Mouse (Mus musculus): ENCODE measurements around the gene Dck. TPM values are rescaled to one million over a fixed set of nuclear protein-coding genes. Genes with fewer than 3 reads are reported as not detected.
A peak's percentile ranks its signal among the peaks of the same experiment; 100 is the strongest.

The Dck gene
- polyA plus RNA-seq, 1 experiment from 2014 or later: 95.8 TPM

DNA sequence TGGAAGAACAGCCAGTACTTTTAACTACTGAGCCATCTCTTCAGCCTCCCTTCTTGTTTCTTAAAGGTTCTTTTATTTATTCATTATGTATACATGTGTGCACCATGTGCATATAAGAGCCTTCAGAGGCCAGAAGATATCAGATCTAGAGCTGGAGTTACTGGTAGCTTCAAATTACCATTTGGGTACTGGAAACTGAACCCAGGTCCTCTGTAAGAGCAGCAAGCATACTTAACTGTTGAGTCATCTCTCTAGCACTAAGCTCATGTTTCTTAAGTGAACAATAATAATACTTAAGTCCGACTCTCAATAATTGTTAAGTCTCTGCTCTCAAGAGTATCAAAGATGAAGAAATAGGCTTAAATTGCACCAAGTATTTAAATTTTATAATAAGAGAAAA is 17.0 kb upstream of the Dck start:
- no peak overlapping the region for H3K27ac ChIP-seq
- no peaks in the 10 kb centered on the region for H3K9me3 ChIP-seq (replicated peaks)
- no peak overlapping the region for H3K9ac ChIP-seq
- H3K4me1 ChIP-seq (replicated peaks): no peaks in the 10 kb centered on the region
- peaks cover 42% of the 10 kb centered on the region for H3K36me3 ChIP-seq
- no peak overlapping the region for H3K4me2 ChIP-seq
- ATAC-seq (ENCODE audit: low read depth) (no peak), DNase-seq (no peak)
- 83% methylated on average over 1 of the region's 1 CpGs for WGBS (ENCODE audit: insufficient replicate concordance)
- no peak overlapping the region for H3K4me3 ChIP-seq (replicated peaks)
- no peaks in the 10 kb centered on the region for H3K27me3 ChIP-seq

DNA sequence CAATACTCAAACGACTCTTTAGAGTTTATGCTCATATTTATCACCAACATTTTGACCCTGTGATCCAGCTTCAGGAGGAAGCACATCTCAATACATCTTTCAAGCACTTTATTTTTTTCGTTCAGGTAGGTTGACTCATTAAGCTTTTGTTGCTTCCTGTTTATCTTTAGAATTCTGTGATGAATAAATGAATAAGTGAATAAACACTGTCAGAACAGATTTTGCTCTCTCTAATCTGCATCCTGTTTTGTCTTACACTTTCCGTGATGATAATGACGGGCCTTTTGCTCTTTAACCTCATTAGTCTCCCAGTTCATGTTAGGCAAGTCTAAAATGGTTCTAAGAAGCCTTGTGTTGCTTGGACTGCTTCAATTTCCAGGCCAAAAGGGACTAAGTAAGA is 11.6 kb upstream of the Dck start:
- Histone ChIP-seq H3K27me3 (no peaks in the 10 kb centered on the region), H3K4me3 (replicated peaks) (no peak overlapping the region), H3K4me2 (no peak overlapping the region), H3K9ac (no peak overlapping the region), H3K36me3 (peaks cover 50% of the 10 kb centered on the region), H3K4me1 (replicated peaks) (no peaks in the 10 kb centered on the region), H3K27ac (no peak overlapping the region), H3K9me3 (replicated peaks) (no peaks in the 10 kb centered on the region)
- 81% methylated on average over 4 of the region's 4 CpGs for WGBS (ENCODE audit: insufficient replicate concordance)
- DNase-seq: no peak
- ATAC-seq (ENCODE audit: low read depth): no peak

DNA sequence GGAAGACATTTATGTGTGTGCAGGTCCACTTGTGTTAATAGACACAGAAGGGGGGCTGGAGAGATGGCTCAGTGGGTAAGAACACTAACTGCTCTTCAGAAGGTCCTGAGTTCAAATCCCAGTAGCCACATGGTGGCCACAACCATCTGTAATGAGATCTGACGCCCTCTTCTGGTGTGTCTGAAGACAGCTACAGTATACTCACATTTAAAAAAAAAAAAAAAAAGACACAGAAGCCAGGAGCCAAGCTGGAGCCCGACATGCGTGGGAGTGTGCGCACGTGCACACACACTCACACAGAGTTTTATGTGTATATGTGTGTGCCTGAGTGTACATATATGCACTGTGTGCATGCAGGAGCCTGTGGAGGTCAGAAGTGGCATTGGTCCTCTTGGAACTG is 2.2 kb upstream of the Dck start:
- no peaks in the 10 kb centered on the region for H3K9me3 ChIP-seq (replicated peaks)
- 77% methylated on average over 5 of the region's 5 CpGs for WGBS (ENCODE audit: insufficient replicate concordance)
- H3K4me1 ChIP-seq (replicated peaks): peaks cover 30% of the 10 kb centered on the region
- H3K27ac ChIP-seq: no peak overlapping the region
- H3K4me2 ChIP-seq: no peak overlapping the region
- ATAC-seq (ENCODE audit: low read depth) (no peak), DNase-seq (no peak)
- H3K27me3 ChIP-seq: no peaks in the 10 kb centered on the region
- peaks cover 19% of the 10 kb centered on the region; the same call in 1 of the 2 replicates for H3K36me3 ChIP-seq
- no peak overlapping the region for H3K4me3 ChIP-seq (replicated peaks)
- no peak overlapping the region for H3K9ac ChIP-seq

DNA sequence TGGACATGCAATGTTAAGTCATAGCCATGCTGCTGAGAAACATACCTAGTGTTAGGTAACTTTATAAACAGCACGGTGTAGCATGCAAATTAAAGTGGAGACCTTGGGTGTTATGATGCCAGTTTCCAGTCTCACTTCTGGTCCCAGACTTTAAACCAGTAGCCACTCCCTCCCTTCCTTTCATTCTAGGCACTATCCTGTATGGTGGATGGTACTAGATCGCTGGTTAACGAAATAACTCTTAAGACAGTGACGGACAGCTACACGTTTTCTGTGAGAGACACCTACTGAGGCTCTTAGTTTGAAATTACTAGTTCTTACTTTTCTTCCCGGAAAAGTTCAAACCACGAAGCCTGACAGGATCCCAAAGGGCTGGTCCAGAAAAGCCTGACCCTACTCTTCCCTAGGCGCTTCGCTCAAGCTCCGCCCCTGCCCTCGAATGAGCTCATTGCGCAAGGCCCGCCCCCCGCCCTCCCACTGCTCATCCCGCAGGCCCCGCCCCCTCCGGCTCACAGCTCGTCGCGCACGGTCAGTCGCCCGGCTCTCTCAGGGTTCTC is 288 bp upstream of the Dck start:
- peak overlapping the region; percentile 65 for H3K4me2 ChIP-seq
- H3K4me1 ChIP-seq (replicated peaks): peaks cover 47% of the 10 kb centered on the region
- H3K4me3 ChIP-seq (replicated peaks): peak overlapping the region; percentile 91
- H3K27ac ChIP-seq: peak overlapping the region; percentile 76
- ATAC-seq (ENCODE audit: low read depth) (peak; percentile 49), DNase-seq (no peak)
- peak overlapping the region; percentile 65 for H3K9ac ChIP-seq
- H3K9me3 ChIP-seq (replicated peaks): no peaks in the 10 kb centered on the region
- peaks cover 27% of the 10 kb centered on the region for H3K36me3 ChIP-seq
- H3K27me3 ChIP-seq: no peaks in the 10 kb centered on the region
- under 1% methylated on average over 23 of the region's 23 CpGs for WGBS (ENCODE audit: insufficient replicate concordance)

DNA sequence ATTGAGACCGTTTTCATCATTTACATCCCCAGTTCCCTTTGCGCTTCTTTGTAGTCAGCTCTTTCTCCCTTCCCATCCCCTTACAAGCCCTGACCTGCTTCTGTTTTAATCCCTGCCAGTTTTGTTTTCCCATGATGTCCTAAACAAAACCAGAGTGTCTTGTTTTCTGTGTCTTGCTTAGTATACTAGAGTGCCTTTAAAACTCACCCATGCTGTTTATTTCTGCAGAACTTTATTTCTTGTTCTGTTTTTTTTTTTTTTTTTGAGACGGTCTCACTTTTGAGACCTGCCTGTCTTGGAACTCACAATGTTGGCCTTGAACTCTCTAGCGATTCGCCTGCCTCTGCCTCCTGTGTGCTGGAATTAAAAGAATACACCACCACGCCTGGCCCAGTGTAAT is 791 bp downstream of the Dck start:
- 8% methylated on average over 6 of the region's 6 CpGs for WGBS (ENCODE audit: insufficient replicate concordance)
- Histone ChIP-seq H3K4me3 (replicated peaks) (peak overlapping the region; percentile 91), H3K4me1 (replicated peaks) (peaks cover 49% of the 10 kb centered on the region), H3K27me3 (no peaks in the 10 kb centered on the region), H3K9me3 (replicated peaks) (no peaks in the 10 kb centered on the region), H3K27ac (peak overlapping the region; percentile 96), H3K36me3 (peaks cover 37% of the 10 kb centered on the region), H3K4me2 (peak overlapping the region; percentile 86), H3K9ac (peak overlapping the region; percentile 94)
- ATAC-seq (ENCODE audit: low read depth) (no peak), DNase-seq (no peak)

DNA sequence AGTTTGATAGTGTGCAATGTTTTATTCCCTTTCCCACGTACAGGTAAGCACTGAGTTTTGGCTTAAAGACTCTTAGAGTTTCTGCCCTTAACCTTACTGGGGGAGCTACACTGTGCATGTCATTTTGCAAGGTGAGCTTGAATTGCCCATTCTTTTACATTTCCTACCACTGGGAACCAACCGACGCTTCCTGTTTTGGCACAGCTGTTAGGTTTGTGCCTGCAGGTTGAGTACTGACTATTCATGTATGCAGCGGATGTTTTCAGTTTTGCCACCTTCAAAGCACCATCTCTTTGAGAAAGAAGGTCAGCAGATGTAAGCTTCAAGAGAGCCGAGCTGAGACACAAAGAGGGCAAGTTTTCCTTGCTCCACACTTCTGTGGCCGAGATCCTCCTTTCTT is 1.3 kb downstream of the Dck start:
- ATAC-seq (ENCODE audit: low read depth) (no peak), DNase-seq (no peak)
- peaks cover 49% of the 10 kb centered on the region for H3K4me1 ChIP-seq (replicated peaks)
- peak overlapping the region; percentile 94 for H3K9ac ChIP-seq
- peak overlapping the region; percentile 86 for H3K4me2 ChIP-seq
- peaks cover 42% of the 10 kb centered on the region for H3K36me3 ChIP-seq
- H3K27ac ChIP-seq: peak overlapping the region; percentile 96
- H3K9me3 ChIP-seq (replicated peaks): no peaks in the 10 kb centered on the region
- 35% methylated on average over 6 of the region's 6 CpGs for WGBS (ENCODE audit: insufficient replicate concordance)
- H3K4me3 ChIP-seq (replicated peaks): peak overlapping the region; percentile 91
- no peaks in the 10 kb centered on the region for H3K27me3 ChIP-seq

DNA sequence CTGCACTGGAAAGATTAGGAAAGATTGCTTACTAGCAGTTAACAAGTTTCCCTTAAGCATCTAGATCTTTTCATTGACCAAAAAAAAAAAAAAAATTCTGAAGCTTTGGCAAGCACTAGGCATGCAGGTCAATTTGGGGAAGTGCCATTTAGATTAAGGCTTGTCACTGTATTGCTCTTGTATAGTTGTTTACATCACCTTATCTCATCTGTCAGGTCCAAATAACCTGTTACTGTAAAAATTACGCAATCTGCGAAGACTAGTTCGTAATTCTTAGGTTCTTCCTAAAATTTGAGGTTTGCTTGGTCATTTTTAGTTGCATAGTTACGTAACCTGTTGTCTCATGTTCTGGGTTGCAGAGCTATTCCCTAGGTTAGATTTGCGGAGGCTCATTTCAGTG is 2.1 kb downstream of the Dck start:
- ATAC-seq (ENCODE audit: low read depth) (no peak), DNase-seq (no peak)
- H3K9ac ChIP-seq: peak overlapping the region; percentile 94
- H3K27me3 ChIP-seq: no peaks in the 10 kb centered on the region
- peak overlapping the region; percentile 91 for H3K4me3 ChIP-seq (replicated peaks)
- peak overlapping the region; percentile 96 for H3K27ac ChIP-seq
- peaks cover 49% of the 10 kb centered on the region for H3K4me1 ChIP-seq (replicated peaks)
- peaks cover 49% of the 10 kb centered on the region for H3K36me3 ChIP-seq
- H3K9me3 ChIP-seq (replicated peaks): no peaks in the 10 kb centered on the region
- WGBS (ENCODE audit: insufficient replicate concordance): 52% methylated on average over 5 of the region's 5 CpGs
- H3K4me2 ChIP-seq: peak overlapping the region; percentile 86

DNA sequence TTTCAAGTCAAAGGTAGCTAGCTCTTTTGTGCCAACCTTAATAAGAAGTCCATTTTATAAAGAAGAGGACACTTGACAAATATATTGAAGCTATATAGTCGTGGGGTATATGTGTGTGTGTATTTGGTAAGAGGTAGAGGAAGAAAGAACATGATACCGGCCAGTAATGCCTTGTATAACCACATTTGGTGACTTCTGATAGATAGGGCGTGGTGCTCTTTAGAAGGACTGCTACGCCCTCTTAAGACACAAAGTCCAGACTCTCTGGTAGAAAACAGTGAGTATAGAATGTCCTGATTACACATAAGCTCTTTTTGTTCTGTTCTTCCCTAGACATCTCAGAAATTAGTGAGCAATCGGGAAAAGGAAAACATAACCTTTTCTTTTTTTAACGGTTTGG is 3.4 kb downstream of the Dck start:
- H3K4me3 ChIP-seq (replicated peaks): peak overlapping the region; percentile 91
- WGBS (ENCODE audit: insufficient replicate concordance): 24% methylated on average over 6 of the region's 6 CpGs
- peak overlapping the region; percentile 94 for H3K9ac ChIP-seq
- H3K4me2 ChIP-seq: peak overlapping the region; percentile 86
- ATAC-seq (ENCODE audit: low read depth) (peak; percentile 40), DNase-seq (peak; percentile 39)
- H3K36me3 ChIP-seq: peaks cover 56% of the 10 kb centered on the region
- no peaks in the 10 kb centered on the region for H3K9me3 ChIP-seq (replicated peaks)
- H3K27me3 ChIP-seq: no peaks in the 10 kb centered on the region
- H3K27ac ChIP-seq: peak overlapping the region; percentile 96
- peaks cover 49% of the 10 kb centered on the region for H3K4me1 ChIP-seq (replicated peaks)

DNA sequence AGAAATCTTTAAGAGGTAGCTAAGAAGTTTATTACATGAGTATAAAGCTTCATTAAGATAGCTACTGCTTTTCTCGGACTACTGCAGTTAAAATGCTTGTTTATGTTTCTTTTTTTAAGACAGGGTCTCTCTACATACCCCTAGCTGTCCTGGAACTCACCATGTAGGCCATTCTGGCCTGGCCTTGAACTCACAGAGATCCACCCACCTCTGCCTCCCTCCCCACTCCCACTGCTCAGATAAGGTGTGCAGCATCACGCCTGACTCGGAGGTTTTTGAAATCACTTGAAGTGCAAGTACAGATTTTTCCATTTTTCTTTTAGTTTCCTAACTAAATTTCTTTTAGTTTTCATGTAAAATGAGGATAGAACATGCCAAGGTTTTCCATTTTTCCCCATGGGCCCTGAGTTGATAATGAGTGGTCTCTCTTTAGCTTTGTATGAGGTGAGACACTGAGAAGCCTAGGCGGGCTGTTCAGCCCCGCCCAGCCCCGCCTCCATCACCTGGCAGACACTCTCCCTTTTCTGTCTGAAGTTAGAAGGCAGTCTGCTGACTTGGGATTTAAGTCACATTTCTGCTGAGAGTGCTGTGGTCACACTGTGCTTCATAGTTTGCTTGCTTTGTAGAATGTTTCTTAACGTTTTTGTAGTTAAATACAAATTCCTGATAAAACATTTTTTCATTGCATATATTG is 17.4 kb downstream of the Dck start:
- H3K9me3 ChIP-seq (replicated peaks): no peaks in the 10 kb centered on the region
- peaks cover 6% of the 10 kb centered on the region; the same call in 1 of the 2 replicates for H3K4me1 ChIP-seq (replicated peaks)
- no peak overlapping the region for H3K4me3 ChIP-seq (replicated peaks)
- peaks cover 83% of the 10 kb centered on the region for H3K36me3 ChIP-seq
- no peak overlapping the region for H3K9ac ChIP-seq
- H3K27ac ChIP-seq: no peak overlapping the region
- DNase-seq: no peak
- no peak overlapping the region for H3K4me2 ChIP-seq
- H3K27me3 ChIP-seq: no peaks in the 10 kb centered on the region
- no peak for ATAC-seq (ENCODE audit: low read depth)
- 75% methylated on average over 7 of the region's 7 CpGs for WGBS (ENCODE audit: insufficient replicate concordance)

DNA sequence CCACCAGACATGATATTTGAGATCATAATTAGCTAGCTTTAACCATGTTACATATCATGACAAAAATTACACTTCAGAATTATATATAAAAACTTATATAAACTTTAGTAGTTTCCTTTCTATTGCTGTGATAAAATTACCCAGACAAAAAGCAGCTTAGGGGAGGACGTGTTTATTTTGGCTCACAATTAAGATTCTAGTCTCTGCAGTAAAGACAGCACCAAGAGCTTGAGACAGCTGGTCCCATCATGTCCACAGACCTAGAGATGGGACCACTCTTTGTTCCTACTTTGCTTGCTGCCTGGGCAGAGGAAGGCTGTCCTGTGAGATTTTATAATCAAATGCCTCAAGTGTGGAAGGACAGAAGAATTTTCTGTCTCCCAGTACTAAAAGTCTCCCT is 20.3 kb downstream of the Dck start:
- DNase-seq (no peak), ATAC-seq (ENCODE audit: low read depth) (no peak)
- 94% methylated on average over 1 of the region's 1 CpGs for WGBS (ENCODE audit: insufficient replicate concordance)
- Histone ChIP-seq H3K4me3 (replicated peaks) (no peak overlapping the region), H3K36me3 (peaks cover 65% of the 10 kb centered on the region), H3K4me1 (replicated peaks) (peaks cover 6% of the 10 kb centered on the region; the same call in 1 of the 2 replicates), H3K27ac (no peak overlapping the region), H3K4me2 (no peak overlapping the region), H3K27me3 (no peaks in the 10 kb centered on the region), H3K9ac (no peak overlapping the region), H3K9me3 (replicated peaks) (no peaks in the 10 kb centered on the region)

DNA sequence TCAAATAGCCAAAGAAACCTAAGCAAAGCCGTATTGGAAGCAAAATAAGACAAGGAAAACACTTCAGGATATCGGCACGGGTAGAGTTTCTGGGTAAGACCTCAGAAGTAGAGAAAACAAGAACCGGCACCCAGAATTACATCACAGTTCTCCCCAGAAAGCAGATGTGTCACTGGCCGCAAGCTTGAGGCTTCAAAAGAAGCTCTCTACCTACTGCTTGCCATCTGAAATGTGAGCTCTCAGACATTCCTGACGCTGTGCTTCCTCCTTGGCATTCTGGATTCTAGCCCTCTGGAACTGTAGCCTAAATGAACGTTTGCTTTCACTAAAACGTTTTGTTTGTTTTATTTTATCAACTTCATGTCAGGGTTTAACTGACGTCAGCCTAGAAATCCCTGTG is 25.9 kb downstream of the Dck start:
- Histone ChIP-seq H3K4me3 (replicated peaks) (no peak overlapping the region), H3K9me3 (replicated peaks) (no peaks in the 10 kb centered on the region), H3K4me2 (no peak overlapping the region), H3K4me1 (replicated peaks) (no peaks in the 10 kb centered on the region), H3K9ac (no peak overlapping the region), H3K27ac (no peak overlapping the region), H3K36me3 (peaks cover 18% of the 10 kb centered on the region), H3K27me3 (no peaks in the 10 kb centered on the region)
- no peak for ATAC-seq (ENCODE audit: low read depth)
- no peak for DNase-seq
- WGBS (ENCODE audit: insufficient replicate concordance): 44% methylated on average over 9 of the region's 9 CpGs

All from liver, embryonic 13.5 days (tissue).